Mouse (Mus musculus): ENCODE data around the gene Kir3dl2. TPM values are rescaled to one million over a fixed set of nuclear protein-coding genes. Genes with fewer than 3 reads are reported as not detected.
A peak's percentile ranks its signal among the peaks of the same experiment; 100 is the strongest.
"Not testable (repeated sequence)": the region's sequence is repeated elsewhere in the genome, so short reads cannot be mapped to it uniquely, and the experiment has no call there.

Kir3dl2 gene
- total RNA-seq (2014; rRNA removed) (0.46 and 1.1 TPM in 2 replicates), polyA plus RNA-seq (2015; fragmentation: Nextera tagmentation; extraction: Ambion mirVana) (0.36 and 0.45 TPM in 2 replicates)

DNA sequence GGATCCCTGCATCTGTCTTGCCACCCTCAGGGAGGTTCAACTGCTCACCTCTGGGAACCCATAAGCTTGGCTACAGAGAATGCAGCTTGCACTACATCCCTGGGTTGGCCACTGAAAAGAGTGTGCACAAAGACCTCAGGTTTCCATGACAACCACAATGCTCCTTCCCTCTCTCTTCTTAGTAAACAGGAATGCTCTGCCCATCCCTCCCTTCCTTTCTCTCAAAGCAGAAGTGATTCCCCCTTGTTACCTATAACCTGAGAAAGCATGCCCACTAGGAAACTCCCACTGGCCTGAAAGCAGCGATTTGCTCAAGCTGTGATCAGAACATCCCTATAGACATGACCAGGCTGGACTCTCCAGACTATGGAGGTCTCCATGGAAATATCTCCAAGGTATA, at the start of gene Kir3dl2:
Gene Kir3dl2, minus strand, starts transcription at position 101 of the 400 bp plus-strand sequence.
- WGBS, result 66% methylated on average over 1 of the region's 1 CpGs
- H3K4me3 ChIP-seq (ENCODE audit: low read depth, low read length); H3K9me3 ChIP-seq (ENCODE audit: low read length); H3K27ac ChIP-seq (ENCODE audit: low read depth, low read length); H3K36me3 ChIP-seq (ENCODE audit: insufficient read depth); H3K4me2 ChIP-seq (ENCODE audit: low read depth); H3K4me1 ChIP-seq (ENCODE audit: insufficient read depth); H3K9ac ChIP-seq; H3K27me3 ChIP-seq (ENCODE audit: insufficient read depth, low read length): not testable (repeated sequence)
- ATAC-seq (peak; percentile 51; the same call in 1 of the 2 replicates), DNase-seq (peak; percentile 1)

DNA sequence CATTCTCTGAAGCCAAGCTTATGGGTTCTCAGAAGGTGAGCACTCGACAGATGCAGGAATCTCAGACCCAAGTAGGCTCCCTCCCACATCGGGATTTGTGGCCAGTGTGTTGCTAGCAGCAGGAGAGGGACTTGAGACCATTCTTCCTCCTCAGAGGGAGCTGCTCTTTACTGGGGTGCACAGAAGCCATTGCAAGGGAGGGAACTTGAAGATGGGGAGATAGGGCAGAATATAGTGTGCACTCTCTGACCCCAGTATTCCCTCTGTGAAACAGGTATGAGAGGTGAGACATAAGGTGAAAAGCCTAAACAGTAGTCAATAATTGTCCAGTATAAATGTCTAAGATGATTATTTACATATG, 47.0 kb upstream of the Kir3dl2 start:
- DNase-seq (no peak), ATAC-seq (peak; percentile 69)
- WGBS, result 40% methylated on average over 2 of the region's 2 CpGs
- no peak for TF ChIP-seq CTCF (IDR thresholded peaks at IDR 0.05; ENCODE audit: low read depth)
- Histone ChIP-seq H3K4me3 (ENCODE audit: low read depth, low read length) (peak overlapping the region; percentile 42), H3K4me1 (ENCODE audit: insufficient read depth) (no peaks in the 10 kb centered on the region), H3K9ac (peak overlapping the region; percentile 65), H3K4me2 (ENCODE audit: low read depth) (peak overlapping the region; percentile 42), H3K27ac (ENCODE audit: low read depth, low read length) (peak overlapping the region; percentile 88), H3K27me3 (ENCODE audit: insufficient read depth, low read length) (no peaks in the 10 kb centered on the region), H3K36me3 (ENCODE audit: insufficient read depth) (no peaks in the 10 kb centered on the region), H3K9me3 (ENCODE audit: low read length) (no peaks in the 10 kb centered on the region)

DNA sequence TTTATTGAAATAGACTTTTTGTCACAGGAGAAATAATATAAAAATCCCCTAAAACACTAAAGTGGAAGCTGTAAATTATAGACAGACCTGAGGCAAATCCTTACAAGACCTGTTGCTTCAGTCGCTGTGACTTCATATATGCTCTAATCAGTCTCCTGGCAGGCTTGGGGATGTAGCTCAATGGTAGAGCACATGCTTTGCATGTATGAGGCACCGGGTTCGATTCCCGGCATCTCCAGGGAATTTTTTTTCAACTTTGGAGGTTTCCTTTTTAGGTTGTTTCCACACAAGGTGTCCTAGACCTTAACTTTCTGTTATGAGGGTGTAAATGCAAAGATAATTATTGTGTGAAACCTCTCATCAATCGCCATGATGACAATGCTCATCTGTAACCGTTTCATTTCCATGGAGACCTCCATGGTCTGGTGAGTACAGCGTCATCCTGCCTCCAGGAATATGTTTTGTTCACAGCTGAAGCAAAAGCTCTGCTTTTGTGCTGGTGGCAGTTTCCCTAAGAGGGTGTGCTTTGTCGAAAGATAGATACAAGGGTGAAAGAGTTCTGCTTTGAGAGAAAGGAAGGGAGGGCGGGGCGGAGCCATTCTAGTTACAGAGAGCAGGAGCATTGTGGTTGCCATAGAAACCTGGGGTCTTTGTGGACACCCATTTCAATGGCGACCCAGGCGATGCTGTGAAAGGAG, 46.5 kb upstream of the Kir3dl2 start, which contains the start of gene Tceal3:
Gene Tceal3, plus strand, starts transcription at position 644 of the 698 bp plus-strand sequence.
- no peaks in the 10 kb centered on the region for H3K4me1 ChIP-seq (ENCODE audit: insufficient read depth)
- H3K9ac ChIP-seq, result peak within 1 kb of the TSS; percentile 65
- peak; percentile 90 for DNase-seq
- peak within 1 kb of the TSS; percentile 42 for H3K4me3 ChIP-seq (ENCODE audit: low read depth, low read length)
- 37% methylated on average over 12 of the region's 12 CpGs for WGBS
- H3K27me3 ChIP-seq (ENCODE audit: insufficient read depth, low read length), result no peaks in the 10 kb centered on the region
- no peaks in the 10 kb centered on the region for H3K36me3 ChIP-seq (ENCODE audit: insufficient read depth)
- H3K9me3 ChIP-seq (ENCODE audit: low read length), result no peaks in the 10 kb centered on the region
- peak within 1 kb of the TSS; percentile 42 for H3K4me2 ChIP-seq (ENCODE audit: low read depth)
- peak within 1 kb of the TSS; percentile 88 for H3K27ac ChIP-seq (ENCODE audit: low read depth, low read length)
- no peak for TF ChIP-seq CTCF (IDR thresholded peaks at IDR 0.05; ENCODE audit: low read depth)
- peak; percentile 97 for ATAC-seq

DNA sequence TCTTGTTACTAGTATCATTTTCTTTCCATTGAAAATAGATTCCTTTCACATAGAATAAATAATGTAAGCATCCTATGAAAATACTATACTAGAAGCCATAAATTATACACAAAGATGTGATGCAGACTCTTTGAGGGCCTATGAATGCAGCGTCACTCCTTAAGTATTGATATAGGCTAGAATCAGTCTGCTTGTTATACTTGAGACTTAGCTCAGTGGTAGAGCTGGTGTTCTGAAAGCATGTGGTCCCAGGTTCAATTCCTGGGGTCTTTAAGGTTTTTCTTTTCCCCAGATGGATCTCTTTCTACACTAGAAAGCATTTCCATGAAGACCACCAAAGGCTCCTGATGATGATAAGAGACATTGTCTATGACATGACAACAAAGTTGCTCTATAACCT, 40.8 kb upstream of the Kir3dl2 start:
- Histone ChIP-seq H3K9ac (no peak overlapping the region), H3K4me1 (ENCODE audit: insufficient read depth) (no peaks in the 10 kb centered on the region), H3K4me3 (ENCODE audit: low read depth, low read length) (no peak overlapping the region), H3K36me3 (ENCODE audit: insufficient read depth) (no peaks in the 10 kb centered on the region), H3K4me2 (ENCODE audit: low read depth) (no peak overlapping the region), H3K27me3 (ENCODE audit: insufficient read depth, low read length) (no peaks in the 10 kb centered on the region), H3K27ac (ENCODE audit: low read depth, low read length) (no peak overlapping the region), H3K9me3 (ENCODE audit: low read length) (no peaks in the 10 kb centered on the region)
- DNase-seq, result peak; percentile 14
- WGBS, result 85% methylated on average over 1 of the region's 1 CpGs
- no peak for TF ChIP-seq CTCF (IDR thresholded peaks at IDR 0.05; ENCODE audit: low read depth)
- no peak for ATAC-seq

DNA sequence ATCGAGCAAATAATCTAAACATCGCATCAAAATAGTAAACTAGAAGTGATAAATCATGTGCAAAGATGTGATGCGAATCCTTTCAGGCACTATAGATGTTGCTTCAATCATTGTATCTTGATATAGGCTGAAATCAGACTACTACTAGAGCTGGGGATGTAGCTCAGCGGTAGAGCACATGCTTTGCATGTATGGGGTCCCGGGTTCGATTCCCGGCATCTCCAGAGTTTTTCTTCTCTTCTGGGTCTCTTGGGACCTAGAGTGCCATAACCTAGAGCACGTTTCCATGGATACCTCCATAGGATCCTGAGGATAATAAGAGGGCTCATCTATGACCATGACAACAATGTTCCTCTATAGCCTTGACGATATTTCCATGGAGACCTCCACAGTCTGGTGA, 25.2 kb upstream of the Kir3dl2 start:
- not testable (repeated sequence) for H3K9me3 ChIP-seq (ENCODE audit: low read length); H3K9ac ChIP-seq; H3K4me2 ChIP-seq (ENCODE audit: low read depth); H3K27ac ChIP-seq (ENCODE audit: low read depth, low read length); DNase-seq; H3K4me1 ChIP-seq (ENCODE audit: insufficient read depth); H3K36me3 ChIP-seq (ENCODE audit: insufficient read depth); H3K27me3 ChIP-seq (ENCODE audit: insufficient read depth, low read length); ATAC-seq; H3K4me3 ChIP-seq (ENCODE audit: low read depth, low read length)
- 92% methylated on average over 9 of the region's 9 CpGs for WGBS

DNA sequence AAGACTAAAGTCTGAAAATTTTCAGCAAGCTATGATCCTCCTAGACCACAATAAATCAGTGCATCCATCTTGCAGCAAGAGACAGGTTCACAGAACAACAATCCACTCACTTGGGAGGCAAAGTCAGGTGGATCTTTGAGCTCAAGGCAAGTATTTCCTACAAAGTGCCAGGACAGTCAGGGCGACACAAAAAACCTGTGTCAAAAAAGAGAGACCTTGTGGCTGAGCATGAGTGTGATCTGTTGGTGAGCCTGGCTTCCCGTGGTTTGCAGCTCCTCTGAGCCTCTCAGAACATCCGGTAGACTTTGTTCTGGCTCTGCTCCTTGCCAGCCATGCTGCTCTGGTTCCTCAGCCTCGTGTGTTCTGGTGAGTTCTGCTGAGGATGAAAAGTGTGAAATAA, 26.2 kb downstream of the Kir3dl2 start, which contains the start of gene Kir3dl1:
Gene Kir3dl1, plus strand, starts transcription at position 301 of the 400 bp plus-strand sequence.
- H3K4me3 ChIP-seq (ENCODE audit: low read depth, low read length); H3K27me3 ChIP-seq (ENCODE audit: insufficient read depth, low read length); H3K4me1 ChIP-seq (ENCODE audit: insufficient read depth); H3K36me3 ChIP-seq (ENCODE audit: insufficient read depth); H3K27ac ChIP-seq (ENCODE audit: low read depth, low read length); ATAC-seq; DNase-seq; H3K9ac ChIP-seq; H3K4me2 ChIP-seq (ENCODE audit: low read depth); H3K9me3 ChIP-seq (ENCODE audit: low read length): not testable (repeated sequence)
- 81% methylated on average over 4 of the region's 4 CpGs for WGBS

Other genes starting within 250 kb of the Kir3dl2 start
- gene Kir3dl1, start 26.1 kb downstream of the Kir3dl2 start, total RNA-seq (2014; rRNA removed), result not detected in 2 replicates
- not detected in 2 replicates for gene Kir3dl1, start 26.1 kb downstream of the Kir3dl2 start, polyA plus RNA-seq (2015; fragmentation: Nextera tagmentation; extraction: Ambion mirVana)
- gene Tceal3, start 46.8 kb upstream of the Kir3dl2 start, total RNA-seq (2014; rRNA removed), result 47.3 and 49.8 TPM in 2 replicates
- gene Tceal3, start 46.8 kb upstream of the Kir3dl2 start, polyA plus RNA-seq (2015; fragmentation: Nextera tagmentation; extraction: Ambion mirVana), result 78.4 and 81.2 TPM in 2 replicates
- gene Tceal1, start 163.9 kb upstream of the Kir3dl2 start, total RNA-seq (2014; rRNA removed), result 23.8 TPM in 2 replicates
- gene Tceal1, start 163.9 kb upstream of the Kir3dl2 start, polyA plus RNA-seq (2015; fragmentation: Nextera tagmentation; extraction: Ambion mirVana), result 19.7 and 20.7 TPM in 2 replicates
- 542 and 544 TPM in 2 replicates for gene Morf4l2, start 199.6 kb upstream of the Kir3dl2 start, total RNA-seq (2014; rRNA removed)
- gene Morf4l2, start 199.6 kb upstream of the Kir3dl2 start, polyA plus RNA-seq (2015; fragmentation: Nextera tagmentation; extraction: Ambion mirVana), result 603 and 616 TPM in 2 replicates
- 0.08 TPM in 1 of 2 replicates, not detected in the other for gene Glra4, start 236.1 kb upstream of the Kir3dl2 start, total RNA-seq (2014; rRNA removed)
- gene Glra4, start 236.1 kb upstream of the Kir3dl2 start, polyA plus RNA-seq (2015; fragmentation: Nextera tagmentation; extraction: Ambion mirVana), result not detected in 2 replicates